Mouse (Mus musculus) lung, embryonic 15.5 days (tissue): ENCODE measurements around the gene Utp4. TPM values are rescaled to one million over a fixed set of nuclear protein-coding genes. Genes with fewer than 3 reads are reported as not detected.

Experiments used
- ATAC-seq: fragments of 200-750 bp; cut with Nextera tagmentation; 2 replicates; pipeline ENCODE4 v1.8.0; 2017; ENCODE audit warnings: moderate number of reproducible peaks, borderline replicate concordance; ENCODE audit not compliant: low FRiP score, low TSS enrichment; ENCODE audit errors: extremely low read depth
- H3K27ac ChIP-seq: fragments of 300-500 bp; sonication (generic); 2 replicates; pipeline ENCODE4 v1.5.1; 2015; ENCODE audit warnings: moderate library complexity, mild to moderate bottlenecking, inconsistent platforms
- H3K27me3 ChIP-seq: fragments of 300-500 bp; sonication (generic); 2 replicates; pipeline ENCODE4 v1.6.1; 2015; ENCODE audit warnings: inconsistent platforms
- H3K36me3 ChIP-seq: fragments of 300-500 bp; sonication (generic); 2 replicates; pipeline ENCODE4 v1.6.1; 2015; ENCODE audit warnings: inconsistent platforms
- H3K4me1 ChIP-seq: fragments of 300-500 bp; sonication (generic); 2 replicates; pipeline ENCODE4 v1.6.1; 2015; ENCODE audit warnings: inconsistent platforms
- H3K4me2 ChIP-seq: fragments of 300-500 bp; sonication (generic); 2 replicates; pipeline ENCODE4 v1.6.1; 2015; ENCODE audit warnings: inconsistent platforms, mild to moderate bottlenecking, moderate library complexity
- H3K4me3 ChIP-seq: fragments of 300-500 bp; sonication (generic); 2 replicates; pipeline ENCODE4 v1.5.1; 2015; ENCODE audit warnings: mild to moderate bottlenecking, inconsistent platforms
- H3K9ac ChIP-seq: fragments of 300-500 bp; sonication (generic); 2 replicates; pipeline ENCODE4 v1.6.1; 2015; ENCODE audit warnings: inconsistent platforms
- H3K9me3 ChIP-seq: fragments of 300-500 bp; sonication (generic); 2 replicates; pipeline ENCODE4 v1.6.1; 2016; ENCODE audit warnings: inconsistent platforms
- WGBS: fragments of 180-500 bp; shearing (Covaris S2); methylation state at CpG from one replicate; pipeline ENCODE4 v1.1.7; 2015; 5-methylcytosine and 5-hydroxymethylcytosine counted together
- polyA plus RNA-seq: library from polyadenylated mRNA; unstranded; fragments of >200 nt; fragmentation: Nextera tagmentation; extraction: Ambion mirVana; gene quantifications from 2 replicates; pipeline ENCODE4 v1.2.1, GENCODE M21; 2015

Gene Utp4
- 66.5 and 68.6 TPM in 2 replicates for polyA plus RNA-seq

- H3K4me2 ChIP-seq = peak within 1 kb of the TSS; percentile 73
- H3K27ac ChIP-seq = peak within 1 kb of the TSS; percentile 96
- H3K36me3 ChIP-seq = peaks cover 31% of the 10 kb centered on the region
- peak; percentile 94 for ATAC-seq
- H3K4me3 ChIP-seq = peak within 1 kb of the TSS; percentile 87
- under 1% methylated on average over 63 of the region's 63 CpGs for WGBS
- H3K27me3 ChIP-seq = no peaks in the 10 kb centered on the region
- peak within 1 kb of the TSS; percentile 87 for H3K9ac ChIP-seq
- peaks cover 38% of the 10 kb centered on the region for H3K4me1 ChIP-seq
- H3K9me3 ChIP-seq = no peaks in the 10 kb centered on the region
Observed at GRCm38 (mm10) chr8:106893481-106894156, at the start of gene Utp4. Gene Utp4, plus strand, starts transcription at chr8:106893636.

DNA sequence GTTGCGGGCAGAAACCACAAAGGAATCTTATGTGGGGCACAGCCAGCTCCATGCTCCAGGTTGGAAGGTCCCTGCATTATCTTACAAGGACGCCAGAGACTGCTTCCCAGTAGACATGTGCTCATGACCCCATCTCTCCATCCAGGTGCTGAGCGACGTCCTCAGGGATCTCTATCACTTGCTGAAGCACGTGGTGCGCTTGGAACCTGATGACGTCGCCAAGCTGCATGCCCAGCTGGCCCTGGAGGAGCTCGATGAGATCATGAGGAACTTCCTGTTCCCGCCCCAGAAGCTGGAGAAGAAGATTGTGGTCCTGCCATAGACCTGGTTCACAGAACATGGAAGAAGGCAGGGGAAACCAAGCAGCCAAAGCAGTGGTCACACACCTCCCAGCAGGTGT is 43.4 kb upstream of the Utp4 start:
- no peak for ATAC-seq
- H3K27me3 ChIP-seq = no peaks in the 10 kb centered on the region
- no peaks in the 10 kb centered on the region for H3K36me3 ChIP-seq
- no peaks in the 10 kb centered on the region for H3K9me3 ChIP-seq
- no peak overlapping the region for H3K4me3 ChIP-seq
- 74% methylated on average over 10 of the region's 10 CpGs for WGBS
- no peaks in the 10 kb centered on the region for H3K4me1 ChIP-seq
- no peak overlapping the region for H3K9ac ChIP-seq
- H3K27ac ChIP-seq = no peak overlapping the region
- H3K4me2 ChIP-seq = no peak overlapping the region

DNA sequence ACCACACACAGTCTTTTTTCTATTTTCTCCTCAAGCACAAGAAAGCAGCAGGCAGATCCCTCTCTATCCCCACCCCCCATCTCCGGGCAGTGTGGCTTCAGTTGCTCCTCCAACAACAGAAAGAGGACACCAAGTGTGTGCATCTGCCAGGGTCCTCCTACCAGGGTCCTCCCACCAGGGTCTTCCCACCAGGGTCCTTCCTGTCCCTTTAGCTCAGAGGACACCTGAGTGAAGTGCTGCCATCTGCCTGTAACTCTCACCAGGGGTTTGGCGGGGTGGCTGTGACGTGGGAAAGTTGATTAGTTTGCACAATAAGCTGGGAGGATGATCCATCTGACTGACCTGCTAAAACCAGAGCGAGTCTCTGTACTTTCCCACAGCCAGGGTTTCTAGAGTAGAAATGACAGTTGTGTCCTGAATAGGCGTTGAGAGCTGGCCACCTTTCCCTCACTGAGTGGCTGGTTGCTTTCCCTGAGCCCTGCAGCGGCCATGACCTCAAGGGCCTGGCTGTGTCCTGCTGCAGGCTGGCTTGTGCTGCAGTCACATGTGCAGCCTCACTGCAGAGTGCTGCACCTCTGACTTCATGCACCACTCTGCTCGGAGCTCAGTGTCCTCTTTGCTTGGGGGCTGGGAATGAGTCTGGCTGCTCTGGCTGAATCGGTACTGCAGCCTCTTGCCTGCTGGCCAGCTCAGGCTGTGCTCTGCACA is 38.7 kb upstream of the Utp4 start:
- Histone ChIP-seq H3K4me3 (no peak overlapping the region), H3K4me1 (no peaks in the 10 kb centered on the region), H3K9ac (no peak overlapping the region), H3K27me3 (no peaks in the 10 kb centered on the region), H3K4me2 (no peak overlapping the region), H3K27ac (no peak overlapping the region), H3K9me3 (no peaks in the 10 kb centered on the region), H3K36me3 (no peaks in the 10 kb centered on the region)
- 39% methylated on average over 8 of the region's 8 CpGs for WGBS
- ATAC-seq = 0 out of 2 replicates have a peak, but pooled peaks have one; percentile 49

DNA sequence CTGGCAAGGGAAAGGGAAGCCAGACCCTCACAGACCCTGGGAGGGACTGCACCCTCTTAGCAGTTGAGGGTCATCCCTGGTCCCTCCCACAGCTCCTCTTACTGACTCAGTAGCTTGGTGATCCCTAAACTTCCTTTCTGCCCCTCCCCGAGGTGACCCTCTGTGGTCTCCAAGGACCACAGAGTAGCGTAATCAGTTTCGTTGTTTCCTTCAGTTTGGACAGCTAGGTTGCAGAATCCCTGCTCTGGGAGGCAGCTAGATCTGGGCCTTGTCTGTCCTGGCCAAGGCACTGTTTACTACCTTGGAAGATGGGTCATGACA is 38.2 kb upstream of the Utp4 start:
- Histone ChIP-seq H3K27me3 (no peaks in the 10 kb centered on the region), H3K4me1 (no peaks in the 10 kb centered on the region), H3K27ac (no peak overlapping the region), H3K4me3 (no peak overlapping the region), H3K4me2 (no peak overlapping the region), H3K9ac (no peak overlapping the region), H3K36me3 (no peaks in the 10 kb centered on the region), H3K9me3 (no peaks in the 10 kb centered on the region)
- ATAC-seq = no peak
- 72% methylated on average over 3 of the region's 3 CpGs for WGBS

- Histone ChIP-seq H3K36me3 (no peaks in the 10 kb centered on the region), H3K4me2 (no peak overlapping the region), H3K9ac (no peak overlapping the region), H3K27me3 (0 out of 2 replicates have a peak, but pooled peaks cover 3% of the 10 kb centered on the region), H3K4me3 (no peak overlapping the region), H3K4me1 (no peaks in the 10 kb centered on the region), H3K9me3 (no peaks in the 10 kb centered on the region), H3K27ac (no peak overlapping the region)
- 62% methylated on average over 10 of the region's 10 CpGs for WGBS
- no peak for ATAC-seq
Observed at GRCm38 (mm10) chr8:106862845-106863244, 30.6 kb upstream of the Utp4 start.

DNA sequence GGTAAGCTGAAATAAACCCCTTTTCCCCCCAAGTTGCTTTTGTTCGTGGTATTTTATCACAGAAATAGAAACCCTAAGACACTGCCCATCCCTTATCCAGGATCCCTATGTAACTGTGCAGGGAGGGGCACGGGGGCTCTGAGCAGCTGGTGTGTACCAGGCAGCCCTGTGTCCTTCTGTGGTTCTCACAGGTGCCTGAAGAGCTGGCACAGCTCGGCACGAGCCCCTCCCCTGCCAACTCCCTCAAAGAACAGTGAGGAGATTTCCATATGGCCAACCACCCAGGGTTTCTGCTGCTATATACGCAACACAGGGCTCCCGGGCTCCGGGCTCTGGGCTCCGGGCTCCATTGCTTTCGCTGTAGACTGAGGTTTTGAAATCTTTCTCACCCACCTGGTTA is 28.1 kb upstream of the Utp4 start:
- no peak for ATAC-seq
- no peak overlapping the region for H3K27ac ChIP-seq
- WGBS = 71% methylated on average over 9 of the region's 9 CpGs
- H3K9ac ChIP-seq = no peak overlapping the region
- no peak overlapping the region for H3K4me3 ChIP-seq
- no peaks in the 10 kb centered on the region for H3K9me3 ChIP-seq
- H3K4me2 ChIP-seq = no peak overlapping the region
- peaks cover 6% of the 10 kb centered on the region; the same call in 1 of the 2 replicates for H3K4me1 ChIP-seq
- H3K36me3 ChIP-seq = no peaks in the 10 kb centered on the region
- peaks cover 23% of the 10 kb centered on the region for H3K27me3 ChIP-seq

DNA sequence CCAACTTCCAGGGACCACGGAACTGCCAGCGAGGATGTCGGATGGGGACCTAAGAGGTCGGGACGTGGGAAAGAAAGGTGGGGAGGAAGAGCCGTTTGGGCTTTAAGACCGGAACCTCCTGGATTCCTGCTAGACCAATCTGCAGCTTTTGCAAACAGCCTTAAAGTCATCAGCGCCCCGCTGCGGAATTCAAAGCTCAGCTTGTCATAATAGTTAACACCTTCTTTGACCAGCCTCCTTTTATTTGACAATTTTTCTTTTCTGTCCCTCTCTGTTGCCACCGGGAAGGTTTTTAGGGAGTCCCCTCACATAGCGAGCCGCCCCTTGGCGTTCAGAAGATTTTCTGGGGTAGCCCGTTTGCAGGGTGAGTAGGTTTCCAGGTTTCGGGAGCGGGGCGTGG is 23.4 kb upstream of the Utp4 start, which contains the start of gene Has3:
Has3 (plus strand) TSS at position 192 of the 400 bp plus-strand sequence.
- no peaks in the 10 kb centered on the region for H3K9me3 ChIP-seq
- ATAC-seq = no peak
- H3K36me3 ChIP-seq = 0 out of 2 replicates have a peak, but pooled peaks cover 3% of the 10 kb centered on the region
- H3K9ac ChIP-seq = peak within 1 kb of the TSS; percentile 49
- peak within 1 kb of the TSS; percentile 54 for H3K4me3 ChIP-seq
- WGBS = under 1% methylated on average over 18 of the region's 18 CpGs
- no peak within 1 kb of the TSS for H3K27ac ChIP-seq
- peaks cover 31% of the 10 kb centered on the region for H3K4me1 ChIP-seq
- H3K4me2 ChIP-seq = peak within 1 kb of the TSS; percentile 97
- H3K27me3 ChIP-seq = peaks cover 45% of the 10 kb centered on the region

DNA sequence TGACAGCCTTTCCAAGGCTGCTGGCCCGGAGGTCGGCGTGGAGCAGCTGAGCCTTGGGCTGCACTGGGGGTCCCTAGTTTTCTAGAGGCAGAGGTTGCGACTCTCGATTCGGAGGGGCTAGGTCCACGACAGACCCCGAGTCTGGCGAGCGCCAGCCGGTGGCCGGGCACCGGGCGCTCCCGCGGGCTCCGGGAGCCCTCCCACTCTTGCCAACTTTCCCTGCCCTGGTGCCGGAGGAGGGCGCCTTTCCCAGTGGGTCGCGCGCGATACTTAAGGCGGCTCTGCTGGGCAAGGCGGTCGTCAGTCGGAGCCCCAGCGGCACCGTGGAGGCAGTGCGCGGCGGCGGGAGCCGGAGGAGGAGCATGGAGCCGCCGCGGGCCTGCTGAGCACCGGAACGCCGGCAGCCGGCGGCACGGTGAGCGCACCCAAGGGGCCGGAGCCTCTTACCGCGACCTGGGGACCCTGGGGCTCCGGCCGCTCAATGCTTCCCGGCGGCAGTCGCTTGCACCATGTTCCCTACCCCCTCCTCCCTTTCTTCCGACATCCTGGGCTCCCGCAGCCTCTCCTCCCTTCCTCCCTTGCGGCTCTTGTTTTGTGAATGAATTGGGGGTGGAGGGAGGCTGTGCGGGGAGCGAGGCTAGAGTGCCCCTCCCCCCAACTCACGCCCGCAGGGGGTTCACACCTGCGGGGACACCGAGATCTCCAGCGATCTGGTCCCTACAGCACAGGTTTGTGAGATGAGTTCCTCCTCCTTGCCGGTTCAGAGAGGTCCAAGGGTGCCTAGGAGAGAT is 22.7 kb upstream of the Utp4 start:
- ATAC-seq = peak; percentile 47
- peaks cover 45% of the 10 kb centered on the region for H3K27me3 ChIP-seq
- H3K4me2 ChIP-seq = peak overlapping the region; percentile 97
- H3K36me3 ChIP-seq = 0 out of 2 replicates have a peak, but pooled peaks cover 3% of the 10 kb centered on the region
- H3K4me1 ChIP-seq = peaks cover 31% of the 10 kb centered on the region
- peak overlapping the region; percentile 54 for H3K4me3 ChIP-seq
- WGBS = under 1% methylated on average over 63 of the region's 63 CpGs
- no peak overlapping the region for H3K27ac ChIP-seq
- peak overlapping the region; percentile 49 for H3K9ac ChIP-seq
- no peaks in the 10 kb centered on the region for H3K9me3 ChIP-seq

DNA sequence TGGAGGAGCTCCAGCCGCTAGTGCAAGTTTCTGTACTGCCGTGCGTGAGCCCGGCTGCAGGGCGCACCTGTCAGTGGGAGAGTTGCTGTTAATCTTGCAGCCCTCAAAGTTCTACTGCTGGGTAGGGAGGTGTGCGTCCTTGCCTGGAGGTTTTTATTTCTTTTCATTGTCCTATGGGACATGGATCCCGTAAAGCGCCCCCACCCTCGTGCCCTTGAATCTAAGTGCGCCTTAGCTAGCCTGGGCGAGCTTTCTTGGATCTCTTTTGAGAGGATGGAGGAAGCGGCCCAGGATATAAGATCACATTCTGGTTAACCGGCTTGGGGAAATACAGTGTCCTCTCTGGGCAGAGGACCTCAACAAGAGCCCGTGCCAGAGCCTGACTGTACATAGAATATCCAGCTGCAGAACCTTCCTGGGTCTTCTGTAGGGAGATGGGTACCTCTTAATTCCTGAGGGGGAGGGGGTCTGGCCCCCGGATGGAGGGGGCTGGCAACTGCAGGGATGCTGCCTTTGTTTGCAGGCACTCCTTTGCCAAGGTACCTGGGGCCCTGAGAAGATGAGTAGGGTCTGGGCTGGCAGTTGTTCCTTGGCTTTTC is 22.0 kb upstream of the Utp4 start:
- peak; percentile 16; the same call in 1 of the 2 replicates for ATAC-seq
- Histone ChIP-seq H3K4me2 (peak overlapping the region; percentile 97), H3K4me1 (peaks cover 31% of the 10 kb centered on the region), H3K9me3 (no peaks in the 10 kb centered on the region), H3K36me3 (0 out of 2 replicates have a peak, but pooled peaks cover 3% of the 10 kb centered on the region), H3K4me3 (peak overlapping the region; percentile 54), H3K27me3 (peaks cover 45% of the 10 kb centered on the region), H3K27ac (no peak overlapping the region), H3K9ac (peak overlapping the region; percentile 49)
- WGBS = 2% methylated on average over 15 of the region's 15 CpGs

GRCm38 (mm10) chr8:106871931-106872371 is 21.5 kb upstream of the Utp4 start:
- no peaks in the 10 kb centered on the region for H3K9me3 ChIP-seq
- H3K27me3 ChIP-seq = peaks cover 45% of the 10 kb centered on the region
- peaks cover 31% of the 10 kb centered on the region for H3K4me1 ChIP-seq
- H3K4me2 ChIP-seq = peak overlapping the region; percentile 97
- H3K36me3 ChIP-seq = peaks cover 7% of the 10 kb centered on the region; the same call in 1 of the 2 replicates
- H3K27ac ChIP-seq = no peak overlapping the region
- peak overlapping the region; percentile 15; the same call in 1 of the 2 replicates for H3K9ac ChIP-seq
- peak; percentile 57; the same call in 1 of the 2 replicates for ATAC-seq
- peak overlapping the region; percentile 54 for H3K4me3 ChIP-seq
- 0% methylated on average over 22 of the region's 22 CpGs for WGBS

DNA sequence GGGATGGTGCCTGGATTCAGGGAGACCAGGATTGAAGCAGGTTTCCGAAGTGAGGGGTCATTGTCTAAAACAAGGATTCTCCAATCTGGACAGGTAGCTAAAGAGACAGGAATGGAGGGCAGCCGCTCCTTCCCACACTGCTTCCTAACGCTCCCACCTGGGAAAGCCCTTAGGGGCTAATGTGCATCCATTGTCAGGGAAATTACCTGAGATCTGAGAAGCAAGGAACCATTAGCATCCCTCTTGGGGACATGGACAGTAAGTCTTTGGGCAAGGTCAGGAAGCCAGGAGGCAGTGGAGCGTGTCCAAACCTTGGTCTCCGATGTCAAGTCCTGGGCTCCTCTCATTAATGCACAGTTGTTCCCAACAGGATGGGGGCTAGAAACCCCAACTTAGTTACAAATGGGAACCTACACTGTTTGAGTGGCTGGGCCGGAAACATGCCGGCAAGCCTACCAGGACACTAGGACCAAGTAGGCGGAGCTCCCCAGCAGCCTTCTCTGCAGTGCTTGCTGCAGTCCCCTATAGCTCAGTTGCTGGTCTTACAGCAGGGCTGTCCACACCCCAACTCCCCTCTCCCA is 20.9 kb upstream of the Utp4 start:
- Histone ChIP-seq H3K27me3 (peaks cover 42% of the 10 kb centered on the region), H3K9me3 (no peaks in the 10 kb centered on the region), H3K9ac (peak overlapping the region; percentile 15; the same call in 1 of the 2 replicates), H3K36me3 (peaks cover 11% of the 10 kb centered on the region), H3K4me2 (peak overlapping the region; percentile 97), H3K27ac (no peak overlapping the region), H3K4me1 (peaks cover 31% of the 10 kb centered on the region), H3K4me3 (peak overlapping the region; percentile 54)
- WGBS = 15% methylated on average over 8 of the region's 8 CpGs
- no peak for ATAC-seq
